Mouse (Mus musculus) adrenal gland (tissue): ENCODE measurements around the gene Eif4e1b.

ENCODE experiments used
- intact Hi-C: fragments of 180-260 bp; cut with DNase I; formaldehyde crosslinking; loops from one replicate; pipeline ENCODE4 v1.15.1; 2025
- long read RNA-seq, 2 experiments: library from polyadenylated mRNA; unstranded; transcript quantifications; one replicate each; pipeline ENCODE4 v2.0.0; 2020; ENCODE audit warnings: borderline replicate concordance in 1 of 2; ENCODE audit not compliant: insufficient replicate concordance in 1 of 2

The Eif4e1b gene
- long read RNA-seq, experiment 1, result 0 reads
- long read RNA-seq, experiment 2, result 0 reads

DNA sequence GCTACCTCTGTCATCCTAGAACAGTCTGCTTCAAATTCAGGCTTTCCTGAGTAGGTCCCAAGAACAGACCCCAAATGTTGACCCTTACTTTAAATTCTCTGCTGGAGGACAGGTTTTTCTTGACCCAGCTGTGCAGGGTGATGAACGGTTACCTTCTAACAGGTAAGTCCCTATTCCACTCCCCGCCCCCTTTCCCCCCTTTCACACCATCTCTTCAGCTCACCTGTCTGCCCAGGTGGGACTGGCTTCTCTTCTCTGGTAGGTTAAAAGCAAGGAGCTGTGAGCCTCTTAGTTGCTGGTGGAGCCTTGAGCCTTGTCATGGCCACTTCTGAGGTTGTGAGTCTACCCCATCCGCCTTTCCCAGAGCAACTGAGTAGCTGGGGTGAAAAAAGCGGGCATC is at the start of gene Eif4e1b:
TSS of gene Eif4e1b (plus strand) at position 301 of the 400 bp plus-strand sequence.
- intact Hi-C loops, result no loop called here

DNA sequence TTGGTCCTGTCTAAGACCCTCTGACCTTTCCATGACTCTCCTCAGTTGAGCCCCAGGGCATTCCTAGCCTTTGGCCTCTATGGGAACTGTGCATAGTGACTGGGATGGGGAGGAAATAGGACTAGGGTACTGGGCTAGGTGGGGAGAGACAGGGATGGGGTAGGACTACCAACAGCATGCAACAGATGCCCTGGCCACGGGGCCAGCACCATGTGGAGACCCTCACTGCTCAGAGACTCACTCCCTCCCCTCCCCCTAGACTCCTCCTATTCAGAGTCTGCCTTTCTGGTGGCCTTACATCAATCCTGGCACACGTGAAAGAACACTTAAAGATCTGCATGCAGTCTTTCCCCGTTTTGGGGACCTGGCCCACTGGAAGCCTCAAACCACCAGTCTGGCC is 46.9 kb upstream of the Eif4e1b start:
- intact Hi-C loops, result no loop called here

DNA sequence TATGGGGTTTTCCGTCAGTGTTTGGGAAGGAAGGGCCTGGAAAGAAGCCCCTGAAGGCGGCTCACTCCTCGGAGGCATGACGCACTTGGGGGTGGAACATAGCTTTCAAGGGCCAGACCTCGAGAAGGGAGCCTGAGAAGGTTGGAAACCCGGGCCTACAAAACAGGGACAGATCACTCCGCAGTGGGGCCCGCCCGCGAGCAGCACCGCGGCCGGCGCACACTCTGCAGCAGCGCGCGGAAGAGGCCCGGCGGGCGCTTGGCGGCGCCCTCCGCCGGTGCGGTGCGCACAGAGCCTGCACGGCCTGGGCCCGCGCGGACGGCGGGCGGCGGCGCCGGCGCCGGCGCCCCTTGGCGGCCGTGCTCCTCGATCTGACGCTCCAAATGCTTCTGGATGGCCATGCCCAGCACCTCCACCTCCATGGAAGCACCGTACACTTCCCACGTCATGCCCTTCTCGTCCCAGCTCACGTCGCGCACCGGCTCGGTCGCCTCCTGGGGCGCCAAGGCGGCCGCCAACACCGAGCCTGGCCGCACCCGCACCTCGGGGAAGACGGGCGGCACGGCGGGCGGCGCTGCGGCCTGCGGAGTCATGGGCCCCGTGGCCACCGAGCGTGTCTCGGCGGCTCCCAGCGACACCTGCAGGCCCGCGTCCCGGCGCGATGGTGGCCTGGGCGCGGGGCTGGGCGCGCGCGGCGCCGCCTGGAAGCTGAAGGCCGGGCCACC is 46.1 kb upstream of the Eif4e1b start:
- intact Hi-C loops, result no loop called here

DNA sequence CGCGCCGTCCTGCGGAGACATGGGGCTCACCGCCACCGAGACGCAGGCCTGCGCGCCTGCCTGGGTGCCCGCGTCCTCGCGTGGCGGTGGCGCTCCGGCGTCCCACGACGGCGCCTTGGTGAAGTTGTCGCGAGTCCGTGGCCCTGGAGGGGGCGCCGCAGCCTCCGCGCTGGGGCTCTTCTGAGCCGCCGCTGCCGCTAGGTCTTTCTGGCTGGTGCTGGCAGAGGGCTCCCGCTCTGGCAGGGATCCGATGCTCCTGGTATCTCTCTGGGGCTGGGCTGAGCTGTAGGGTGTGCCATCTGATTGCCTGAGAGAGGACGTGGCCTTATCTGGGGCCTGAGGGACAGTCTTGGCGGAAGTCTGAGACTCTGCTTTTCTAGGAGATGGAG is 45.6 kb upstream of the Eif4e1b start:
- intact Hi-C loops, result no loop called here

DNA sequence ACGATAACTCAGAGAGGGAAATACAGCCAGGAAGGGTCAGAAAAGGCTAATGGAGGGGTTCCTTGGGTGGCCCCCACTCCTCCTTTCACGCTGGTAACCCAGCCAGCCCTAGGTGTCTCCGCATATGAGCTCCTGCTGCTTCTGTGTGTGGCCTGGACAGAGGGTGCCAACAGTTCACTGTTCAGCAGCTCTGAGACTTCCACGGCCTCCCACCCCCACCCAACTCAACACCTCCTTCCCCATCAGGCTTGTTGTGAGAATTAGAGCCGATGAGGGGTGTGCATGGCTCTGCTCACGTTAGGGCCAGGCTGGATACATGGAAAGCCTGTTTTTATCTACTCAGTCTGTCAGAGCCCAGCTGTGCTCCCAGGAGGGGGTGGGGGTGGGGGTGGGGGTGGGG is 37.7 kb upstream of the Eif4e1b start:
- intact Hi-C loops, result no loop called here

DNA sequence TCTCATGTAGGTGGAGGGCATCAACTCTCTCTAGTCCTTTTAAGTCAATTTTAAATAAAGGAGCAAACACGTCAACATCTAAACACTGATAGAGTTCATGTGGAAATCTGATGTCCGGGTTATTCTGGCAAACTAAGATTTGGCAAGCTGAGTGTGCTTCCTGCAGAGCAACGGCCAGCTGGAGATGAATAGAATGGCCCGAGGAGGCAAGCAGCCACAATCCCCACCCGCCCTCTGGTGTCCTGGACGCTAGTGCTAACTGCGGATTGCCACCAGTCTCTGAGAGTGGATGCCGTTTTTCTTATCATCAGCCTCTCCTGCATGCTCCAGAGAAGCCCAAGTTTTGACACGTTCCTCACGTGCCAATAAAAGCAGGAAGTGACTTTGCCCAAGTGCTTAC is 36.9 kb upstream of the Eif4e1b start:
- intact Hi-C loops, result no loop called here

DNA sequence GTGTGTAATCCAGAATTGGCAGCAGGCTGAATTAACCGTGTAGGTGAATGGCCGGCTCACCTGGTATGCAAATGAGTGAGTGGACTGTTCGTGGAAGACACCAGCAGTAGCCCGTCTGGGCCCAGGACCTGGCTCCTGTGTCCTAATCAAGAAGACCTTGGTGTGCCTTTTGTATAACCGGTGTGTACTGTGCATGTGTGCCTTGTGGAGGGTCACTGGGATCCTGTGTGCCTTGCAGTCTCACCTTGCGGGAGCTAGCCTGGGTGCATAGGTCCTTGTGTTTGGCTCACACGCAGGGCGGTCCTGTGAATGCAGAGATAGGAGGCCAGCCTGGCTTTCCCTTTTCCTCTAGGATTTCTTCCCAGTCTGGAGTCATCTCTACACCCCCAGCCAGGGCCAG is 35.6 kb upstream of the Eif4e1b start:
- intact Hi-C loops, result no loop called here

DNA sequence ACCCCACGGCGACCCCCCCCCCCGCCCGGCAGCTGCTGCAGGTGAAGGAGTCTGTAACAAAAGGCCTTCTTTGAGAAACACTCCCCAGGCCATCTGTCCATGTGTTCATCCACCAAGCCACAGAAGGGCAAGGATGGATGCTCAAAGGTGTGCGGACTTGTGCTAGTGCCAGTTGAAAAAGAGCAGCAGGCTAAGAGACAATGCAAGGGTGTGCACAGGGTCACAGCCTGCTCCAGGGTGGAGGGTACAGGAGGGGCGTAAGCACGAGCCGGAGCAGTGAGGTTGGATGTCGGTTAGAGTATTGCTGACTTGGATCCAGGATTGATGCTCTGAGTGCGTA is 35.1 kb upstream of the Eif4e1b start:
- intact Hi-C loops, result no loop called here

DNA sequence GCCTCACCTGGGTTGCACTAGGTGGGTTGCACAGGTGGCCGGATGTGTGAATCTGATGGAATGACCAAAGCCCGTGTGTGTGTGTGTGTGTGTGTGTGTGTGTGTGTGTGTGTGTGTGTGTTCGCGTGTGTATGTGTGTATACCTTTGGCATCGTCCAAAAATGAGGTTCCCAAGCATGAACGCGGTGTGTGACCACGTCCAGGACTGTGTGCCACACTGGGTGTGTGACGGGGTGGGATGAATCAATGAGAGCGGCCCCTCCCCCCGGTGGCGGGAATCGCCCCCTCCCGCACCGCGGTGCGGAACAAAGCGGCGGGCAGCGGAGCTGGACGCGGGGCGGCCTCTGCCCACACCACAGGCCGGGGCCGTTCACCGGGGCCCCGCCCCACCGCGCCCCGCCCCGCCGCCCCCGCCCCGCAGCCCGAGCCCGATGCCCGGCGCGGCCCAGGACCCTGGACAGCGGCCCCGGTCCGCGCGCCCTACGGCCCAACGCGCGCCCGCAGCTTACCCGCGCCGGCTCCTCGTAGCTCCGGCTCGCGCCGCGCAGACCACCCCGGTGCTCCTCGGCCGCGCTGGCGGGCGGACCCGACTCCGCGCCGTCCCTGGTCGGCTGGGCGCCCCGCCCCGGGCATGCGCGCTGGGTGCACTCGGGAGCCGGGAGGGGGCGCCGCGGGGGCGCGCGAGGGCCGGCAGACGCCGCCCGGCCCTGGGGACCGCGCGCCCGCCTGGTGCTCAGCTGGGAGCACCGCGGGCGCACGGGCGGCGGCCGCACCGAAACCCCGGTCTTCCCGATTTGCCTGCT is 34.5 kb upstream of the Eif4e1b start:
- intact Hi-C loops, result no loop called here

DNA sequence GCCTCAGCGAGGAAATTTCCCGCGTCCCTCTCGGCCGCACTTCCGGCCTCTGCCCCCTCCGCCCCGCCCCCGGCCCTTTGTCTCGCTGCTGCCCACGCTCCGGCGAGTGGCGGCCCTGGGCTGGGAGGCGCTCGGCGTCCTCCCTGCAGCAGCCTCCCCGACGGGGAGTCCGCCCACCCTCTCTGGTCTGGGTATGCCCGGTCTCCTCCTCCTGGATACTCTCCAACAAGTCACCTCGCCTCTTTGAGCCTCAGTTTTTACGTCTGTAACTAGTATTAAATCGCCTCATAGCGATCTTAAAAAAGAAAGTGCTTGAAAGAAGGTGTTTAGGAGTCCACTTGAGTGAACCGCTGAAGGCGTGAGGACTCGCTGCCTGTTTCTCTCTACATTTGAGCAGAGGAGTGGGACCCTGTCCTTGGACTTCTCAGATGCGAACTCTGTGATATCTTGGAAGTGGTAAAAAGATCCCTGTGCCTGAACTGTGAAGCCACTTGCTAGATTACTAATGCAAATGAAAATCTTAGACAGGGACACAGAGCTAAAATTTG is 33.9 kb upstream of the Eif4e1b start, which contains the start of gene Gprin1:
TSS of gene Gprin1 (minus strand) at position 11 of the 548 bp plus-strand sequence.
- intact Hi-C loops, result no loop called here

DNA sequence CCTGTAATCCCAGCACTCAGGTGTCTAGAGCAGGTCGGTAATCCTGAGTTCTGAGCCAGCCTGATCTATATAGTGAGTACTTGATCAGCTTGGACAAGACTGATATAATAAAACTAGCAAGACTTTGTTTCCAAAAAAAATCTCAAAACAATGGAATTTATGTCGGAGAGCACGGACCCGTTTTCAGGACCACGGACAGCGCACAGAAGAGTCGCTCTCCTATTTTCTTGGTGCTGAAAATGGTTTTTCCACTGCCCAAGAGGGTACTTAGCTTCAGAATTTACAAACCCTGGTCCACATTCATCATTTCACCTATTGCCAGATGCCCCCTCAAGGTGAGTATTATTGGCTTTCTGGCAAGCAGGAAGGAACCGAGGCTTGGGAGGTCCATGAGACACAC is 33.1 kb upstream of the Eif4e1b start:
- intact Hi-C loops, result no loop called here

DNA sequence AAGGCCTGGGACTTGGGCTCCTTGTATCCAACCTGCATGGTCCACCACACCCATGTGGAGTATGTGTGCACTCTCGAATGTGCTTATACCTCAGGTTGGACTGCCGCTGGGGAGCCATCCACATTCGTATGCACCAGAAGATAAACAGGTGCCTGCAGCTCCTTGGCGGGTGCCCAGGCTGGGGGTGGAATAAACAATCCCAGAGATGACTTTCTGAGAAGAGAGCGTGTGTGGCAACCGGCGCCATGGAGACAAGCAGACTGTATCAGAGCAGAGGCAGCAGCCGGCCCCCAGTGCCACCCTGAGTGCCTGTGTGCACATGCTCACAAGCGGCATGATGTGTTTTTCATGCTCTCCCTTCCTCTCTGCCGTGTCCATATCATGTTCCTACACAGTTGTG is 31.1 kb upstream of the Eif4e1b start:
- intact Hi-C loops, result no loop called here

DNA sequence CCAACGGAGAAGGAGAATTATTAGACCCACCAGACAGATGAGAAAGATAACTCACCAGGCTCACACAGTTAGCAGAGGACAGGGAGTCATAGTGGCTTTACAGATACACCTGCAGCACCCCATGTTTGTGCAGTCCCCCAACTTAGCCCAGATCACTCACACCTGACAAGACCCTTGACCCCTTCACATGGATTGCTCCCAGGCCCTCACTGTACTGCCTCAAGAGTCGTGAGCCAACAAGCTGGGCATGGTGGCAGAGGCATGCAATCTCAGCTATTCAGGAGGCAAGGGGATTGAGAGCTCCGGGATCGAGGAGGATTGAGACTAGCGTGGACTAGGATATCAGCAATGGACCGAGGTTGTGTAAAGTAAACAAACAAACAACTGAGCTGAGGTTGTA is 30.1 kb upstream of the Eif4e1b start:
- intact Hi-C loops, result no loop called here

DNA sequence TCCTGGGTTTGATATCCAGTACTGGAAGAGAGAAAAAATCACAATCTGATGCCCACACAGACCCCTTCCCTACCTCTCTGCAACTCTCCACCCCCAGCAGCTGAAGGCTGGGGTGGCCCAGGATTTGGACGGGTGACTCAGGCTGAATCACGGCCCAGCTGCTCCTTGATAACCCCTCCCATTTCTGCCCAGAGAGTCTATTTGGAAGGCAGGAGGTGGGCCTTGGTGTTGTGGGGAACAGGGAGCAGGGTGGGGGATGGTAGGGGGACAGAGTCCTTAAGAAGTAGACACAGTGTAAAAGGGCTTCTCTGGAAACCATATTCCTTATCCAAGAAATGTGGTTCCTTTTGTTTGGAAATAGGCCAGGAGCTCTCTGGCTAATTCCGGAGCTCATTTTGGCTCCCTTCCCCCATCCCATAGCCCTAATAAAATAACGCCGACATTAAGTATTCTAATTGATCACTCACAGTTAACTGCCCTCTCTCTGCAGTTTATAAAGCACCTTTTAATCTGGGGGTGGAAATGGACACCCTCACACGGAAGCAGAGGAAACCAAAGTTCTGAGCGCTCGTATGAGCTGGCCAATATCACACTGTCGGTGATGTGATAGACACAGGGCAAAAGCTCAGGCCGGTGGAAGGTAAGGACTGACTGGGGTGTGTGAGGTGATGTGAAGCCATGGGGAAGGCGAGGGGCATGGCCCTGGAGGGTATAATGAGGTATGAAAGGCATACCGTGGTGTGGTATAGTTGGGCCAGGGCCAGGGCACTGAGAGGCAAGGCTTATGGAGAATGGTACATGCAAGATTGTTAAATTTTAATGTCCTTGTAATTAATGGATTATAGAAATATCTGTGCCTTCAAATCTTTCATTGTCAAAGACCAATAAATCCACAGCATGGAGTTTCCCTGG is 29.4 kb upstream of the Eif4e1b start:
- intact Hi-C loops, result no loop called here

DNA sequence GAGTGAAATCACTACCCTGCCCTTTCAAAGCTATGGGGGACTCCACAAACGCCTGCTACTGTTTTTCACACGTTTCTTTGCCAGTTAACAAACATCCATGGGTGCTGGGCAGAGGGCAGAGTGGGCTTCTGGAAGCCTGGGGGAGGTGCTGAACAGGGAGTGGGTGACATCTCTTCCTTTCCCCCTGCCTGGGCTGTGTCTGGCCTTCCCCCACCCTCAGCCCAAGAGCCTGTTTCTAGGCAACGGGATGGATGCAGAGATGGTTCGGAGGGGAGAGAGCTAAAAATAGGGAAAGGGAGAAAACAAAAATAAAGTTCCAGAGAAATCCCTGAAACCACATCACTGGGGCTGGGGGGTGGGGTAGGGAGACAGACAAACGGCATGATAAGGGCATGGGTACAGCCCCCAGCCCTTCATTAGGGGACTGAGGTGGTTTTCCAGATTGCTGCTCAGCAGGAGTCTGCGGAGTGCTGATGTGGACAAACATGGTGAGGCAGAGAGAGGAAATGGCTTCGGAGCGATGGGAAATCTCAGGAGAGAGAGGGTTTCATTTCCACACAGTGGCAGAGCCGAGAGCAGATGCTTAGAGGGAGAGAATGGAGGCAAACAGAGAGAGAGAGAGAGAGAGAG is 28.5 kb upstream of the Eif4e1b start:
- intact Hi-C loops, result no loop called here

DNA sequence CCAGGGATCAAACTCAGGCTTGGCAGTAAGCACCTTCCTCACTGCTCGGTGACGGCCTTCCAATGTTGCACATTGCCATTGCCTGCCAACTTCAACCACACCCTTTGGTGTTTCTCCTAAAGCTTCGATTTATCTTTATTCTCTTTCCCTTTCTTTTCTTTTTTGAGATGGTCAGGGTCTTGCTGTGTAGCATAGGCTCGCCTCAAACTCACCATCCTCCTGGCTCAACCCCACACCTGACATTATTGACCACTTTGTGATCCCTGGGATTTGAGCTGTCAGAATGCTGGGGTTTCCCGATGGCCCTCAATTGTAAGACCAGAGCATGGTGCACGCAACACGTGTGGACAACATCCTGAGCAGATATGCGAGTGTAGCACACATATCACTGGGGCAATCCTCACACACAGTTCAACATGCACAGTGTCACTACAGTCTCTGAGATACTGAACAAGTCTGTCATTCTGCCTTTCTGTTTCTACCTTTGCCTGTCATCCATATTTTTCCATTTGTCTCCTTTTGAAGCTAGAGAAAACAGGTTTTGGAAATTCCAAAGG is 27.6 kb upstream of the Eif4e1b start:
- intact Hi-C loops, result no loop called here

DNA sequence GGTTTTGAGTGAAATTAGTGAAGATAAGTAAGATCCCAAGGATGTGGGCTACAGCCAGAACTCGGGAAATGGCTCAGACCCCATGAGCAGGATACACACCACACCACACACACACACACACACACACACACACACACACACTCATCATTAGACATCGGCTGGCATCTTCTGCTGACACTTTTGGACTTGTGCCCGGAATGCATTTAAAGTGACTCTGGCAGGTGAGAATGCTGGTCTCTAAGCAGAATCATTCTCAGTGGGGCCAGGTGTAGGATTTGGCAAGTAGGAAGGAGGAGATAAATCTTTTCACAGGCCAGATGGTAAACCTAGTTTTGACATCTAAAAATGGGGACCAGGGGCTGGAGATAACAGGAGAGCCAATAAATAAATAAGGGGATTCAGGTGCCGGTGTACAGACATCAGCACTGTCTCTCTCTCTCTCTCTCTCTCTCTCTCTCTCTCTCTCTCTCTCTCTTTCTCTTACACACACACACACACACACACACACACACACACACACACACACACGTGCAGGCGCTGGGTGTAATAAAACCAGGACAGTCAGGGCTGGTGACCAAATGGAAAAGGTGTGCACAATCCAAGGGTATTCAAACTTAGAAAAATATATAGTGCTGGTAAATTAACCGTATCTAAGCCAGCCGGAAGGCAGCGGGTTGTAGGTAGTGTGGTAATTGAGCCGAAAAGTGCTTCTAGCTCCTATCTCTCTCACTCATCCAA is 26.5 kb upstream of the Eif4e1b start:
- intact Hi-C loops, result no loop called here

DNA sequence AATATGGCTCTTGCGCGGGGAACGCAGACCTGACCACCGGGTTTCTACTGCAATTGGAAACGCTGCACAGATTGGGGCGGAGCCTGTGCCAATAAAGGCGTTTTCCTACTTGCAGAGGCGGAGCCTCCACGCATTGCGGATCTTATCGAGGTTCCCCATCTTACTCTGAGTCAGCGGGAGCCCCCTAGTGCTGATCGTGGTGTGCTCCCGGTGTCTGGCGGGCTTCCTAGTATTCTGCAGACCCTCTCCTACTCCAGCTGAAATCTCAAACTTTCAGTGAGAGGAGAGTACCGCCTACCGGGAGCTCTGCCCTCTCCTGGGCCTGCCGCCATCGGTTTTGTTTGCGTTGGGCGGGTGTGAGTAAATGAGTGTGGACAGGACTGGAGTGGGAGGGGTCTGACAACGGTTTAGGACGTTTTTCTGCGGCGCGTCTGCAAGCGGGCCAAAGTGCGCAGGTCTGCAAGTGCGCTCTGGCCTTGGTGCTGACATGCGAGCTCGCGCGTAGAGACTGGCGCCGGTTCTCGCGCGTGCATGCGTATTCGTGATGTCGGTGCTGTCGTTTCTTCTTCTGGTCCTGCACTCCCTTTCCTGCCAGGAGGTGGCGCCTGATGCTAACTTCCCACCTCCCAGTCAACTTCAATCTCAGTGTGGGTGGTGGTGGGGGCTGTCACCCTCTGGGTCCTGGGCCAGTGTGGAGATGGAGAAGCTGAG is 25.6 kb upstream of the Eif4e1b start:
- intact Hi-C loops, result no loop called here

DNA sequence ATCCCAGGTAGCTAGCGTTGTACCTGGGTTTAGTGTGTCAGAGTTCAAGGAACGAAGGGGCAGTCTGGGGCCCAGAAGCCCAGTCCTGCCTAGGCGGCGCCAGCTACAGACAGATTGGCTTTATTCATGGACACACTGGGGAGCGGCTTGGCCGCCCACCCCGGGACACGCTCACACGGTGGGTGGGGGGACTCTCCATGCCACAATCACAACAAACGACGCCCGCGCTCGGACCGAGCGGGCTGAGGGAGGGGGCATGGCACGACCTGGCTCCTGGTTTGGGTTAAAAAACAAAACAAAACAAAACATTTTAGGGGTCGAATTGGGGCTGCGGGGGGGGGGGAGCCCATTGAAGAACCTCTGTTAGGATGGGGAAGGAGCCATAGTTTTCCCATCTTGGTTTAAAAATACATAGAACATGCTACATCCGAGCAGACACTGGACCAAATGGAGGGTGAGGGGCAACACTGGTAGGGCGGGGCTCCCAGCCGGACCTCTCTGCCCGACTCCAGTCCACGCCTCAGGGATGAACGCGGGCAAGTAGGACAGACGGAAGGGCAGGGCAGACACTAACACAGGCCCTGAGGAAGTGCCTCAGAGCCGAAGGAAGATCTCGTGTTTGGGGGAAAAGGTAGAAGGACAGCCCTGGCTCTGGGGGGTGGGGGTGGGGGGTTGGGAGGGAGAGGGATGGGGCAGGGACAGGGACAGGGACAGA is 24.9 kb upstream of the Eif4e1b start:
- intact Hi-C loops, result no loop called here
